In the genomic region with DNA sequence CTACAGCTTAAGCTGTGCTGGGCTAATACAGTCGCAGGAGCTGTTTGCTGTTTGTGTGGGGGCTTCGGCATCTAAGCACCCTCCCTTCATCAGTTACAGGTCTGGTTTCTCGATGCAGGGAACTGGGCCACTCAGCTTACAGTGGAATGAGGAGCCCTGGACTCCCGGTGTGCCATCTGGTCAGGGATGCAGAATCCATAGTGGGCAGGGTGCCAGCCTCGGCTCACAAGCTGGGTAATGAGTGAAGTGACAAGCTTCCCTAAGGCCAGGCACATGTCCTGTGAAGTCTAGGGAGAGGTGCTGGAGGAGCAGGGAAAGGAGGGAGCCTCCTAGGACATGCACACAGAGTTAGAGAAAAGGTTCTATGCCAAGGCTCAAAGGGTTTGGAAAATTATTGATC, we compare ENCODE assay signal across 12 mouse cellular contexts.
A peak's percentile ranks its signal among the peaks of the same experiment; 100 is the strongest.
DNase-seq lines count a peak whose midpoint lies in the region; ATAC-seq lines count a peak whose summit lies in the region.
"Had no signal": no experiment of that assay in that cellular context is flagged by ENCODE, and none has a peak within 500 bp of the region (broad histone marks: within the 10 kb centered on the region; RNA-seq: fewer than 3 reads in every experiment).

No protein-coding gene starts in this region.

- H3K9ac ChIP-seq in heart, embryonic 11.5 days (ENCODE audit: low read depth, low read length): no peak overlapping the region
- no peak overlapping the region for H3K9ac ChIP-seq in midbrain, embryonic 14.5 days (replicated peaks; ENCODE audit: low read length)
- no peak overlapping the region for H3K9ac ChIP-seq in midbrain, embryonic 11.5 days (ENCODE audit: low read length)
- H3K9ac ChIP-seq: liver, embryonic 15.5 days; neural tube, embryonic 12.5 days had no signal

- no peaks in the 10 kb centered on the region for H3K9me3 ChIP-seq in heart, embryonic 11.5 days (replicated peaks; ENCODE audit: control insufficient read depth, low read length)
- H3K9me3 ChIP-seq in midbrain, embryonic 14.5 days (ENCODE audit: control insufficient read depth, low read length): no peaks in the 10 kb centered on the region
- no peaks in the 10 kb centered on the region for H3K9me3 ChIP-seq in midbrain, embryonic 11.5 days (ENCODE audit: control insufficient read depth, low read length)
- H3K9me3 ChIP-seq: liver, embryonic 15.5 days; neural tube, embryonic 12.5 days had no signal

- no peak overlapping the region for H3K4me3 ChIP-seq in heart, embryonic 11.5 days (ENCODE audit: low read depth, low read length)
- no peak overlapping the region for H3K4me3 ChIP-seq in midbrain, embryonic 14.5 days (replicated peaks; ENCODE audit: low read depth, low read length)
- no peak overlapping the region for H3K4me3 ChIP-seq in midbrain, embryonic 11.5 days (ENCODE audit: low read depth, low read length)
- H3K4me3 ChIP-seq: liver, embryonic 15.5 days; neural tube, embryonic 12.5 days had no signal

- H3K36me3 ChIP-seq in heart, embryonic 11.5 days (ENCODE audit: control insufficient read depth, insufficient read depth, low read length): no peaks in the 10 kb centered on the region
- no peaks in the 10 kb centered on the region for H3K36me3 ChIP-seq in midbrain, embryonic 14.5 days (ENCODE audit: control insufficient read depth, insufficient read depth, low read length)
- no peaks in the 10 kb centered on the region for H3K36me3 ChIP-seq in midbrain, embryonic 11.5 days (ENCODE audit: control insufficient read depth, insufficient read depth, low read length)
- H3K36me3 ChIP-seq: liver, embryonic 15.5 days; neural tube, embryonic 12.5 days had no signal

- H3K4me1 ChIP-seq in heart, embryonic 11.5 days (ENCODE audit: control insufficient read depth, insufficient read depth, low read length): peaks cover 32% of the 10 kb centered on the region
- H3K4me1 ChIP-seq in midbrain, embryonic 14.5 days (ENCODE audit: control insufficient read depth, insufficient read depth, low read length): no peaks in the 10 kb centered on the region
- H3K4me1 ChIP-seq in midbrain, embryonic 11.5 days (ENCODE audit: control insufficient read depth, insufficient read depth, low read length): no peaks in the 10 kb centered on the region
- H3K4me1 ChIP-seq: liver, embryonic 15.5 days; neural tube, embryonic 12.5 days had no signal

- H3K27me3 ChIP-seq in heart, embryonic 11.5 days (ENCODE audit: control insufficient read depth, insufficient read depth, low read length): no peaks in the 10 kb centered on the region
- H3K27me3 ChIP-seq in midbrain, embryonic 14.5 days (ENCODE audit: control insufficient read depth, insufficient read depth, low read length): no peaks in the 10 kb centered on the region
- no peaks in the 10 kb centered on the region for H3K27me3 ChIP-seq in midbrain, embryonic 11.5 days (ENCODE audit: control insufficient read depth, insufficient read depth, low read length)
- H3K27me3 ChIP-seq: liver, embryonic 15.5 days; neural tube, embryonic 12.5 days had no signal

- 66% methylated on average over 5 of the region's 5 CpGs for WGBS in heart, embryonic 11.5 days (ENCODE audit: insufficient replicate concordance)
- WGBS in midbrain, embryonic 14.5 days: 77% methylated on average over 5 of the region's 5 CpGs
- WGBS in midbrain, embryonic 11.5 days: 89% methylated on average over 5 of the region's 5 CpGs

- no peak overlapping the region for H3K4me2 ChIP-seq in heart, embryonic 11.5 days
- no peak overlapping the region for H3K4me2 ChIP-seq in midbrain, embryonic 14.5 days (ENCODE audit: low read length)
- H3K4me2 ChIP-seq in midbrain, embryonic 11.5 days: no peak overlapping the region
- H3K4me2 ChIP-seq: liver, embryonic 15.5 days; neural tube, embryonic 12.5 days had no signal

- H3K27ac ChIP-seq in heart, embryonic 11.5 days (ENCODE audit: low read depth, low read length): no peak overlapping the region
- H3K27ac ChIP-seq in midbrain, embryonic 14.5 days (replicated peaks; ENCODE audit: low read depth, low read length): no peak overlapping the region
- H3K27ac ChIP-seq in midbrain, embryonic 11.5 days (ENCODE audit: low read depth, low read length): no peak overlapping the region
- H3K27ac ChIP-seq: liver, embryonic 15.5 days; neural tube, embryonic 12.5 days; stomach, postnatal 0 days had no signal

- DNase-seq in heart, adult 11 months: peak; percentile 94
- peak; percentile 57 for DNase-seq in midbrain, embryonic 14.5 days
- no peak for DNase-seq in midbrain, embryonic 11.5 days (ENCODE audit: low spot score, missing footprints)
- DNase-seq in cerebellum, postnatal 14 days: peak; percentile 97
- peak; percentile 53 to 71 for DNase-seq in layer of hippocampus, postnatal 10 days (ENCODE audit: low spot score in 2 of 2)
- no peak for DNase-seq in embryo, embryonic 11 days

- ATAC-seq in heart, embryonic 11.5 days (replicated peaks; ENCODE audit: insufficient number of reproducible peaks, low FRiP score, low TSS enrichment): no peak
- no peak; the same call in 1 of the 2 replicates for ATAC-seq in midbrain, embryonic 14.5 days (ENCODE audit: low FRiP score, low TSS enrichment)
- no peak for ATAC-seq in midbrain, embryonic 11.5 days (ENCODE audit: low FRiP score)
- ATAC-seq in megakaryocyte progenitor cell, adult 5-6 weeks (replicated peaks; ENCODE audit: poor library complexity): no peak
- ATAC-seq: intestine, embryonic 16.5 days had no signal

Comparison
In these comparisons a context has a peak if more than half of its experiments do, and no peak if none do; other contexts are left out.
1. DNase-seq: peak in heart, adult 11 months (single experiment), midbrain, embryonic 14.5 days (single experiment), cerebellum, postnatal 14 days (2 of 2) and layer of hippocampus, postnatal 10 days (2 of 2); none in midbrain, embryonic 11.5 days (single experiment) and embryo, embryonic 11 days (single experiment).